Mouse (Mus musculus): Measurements from ENCODE around the gene Vps35l.

Gene Vps35l

GRCm38 (mm10) chr7:118777598-118778394 is 37.8 kb downstream of the Vps35l start:
- no peak for DNase-seq (ENCODE audit: low spot score)

GRCm38 (mm10) chr7:118778561-118778960 is 38.5 kb downstream of the Vps35l start:
- DNase-seq (ENCODE audit: low spot score) = no peak

- no peak for DNase-seq (ENCODE audit: low spot score)
Measured at GRCm38 (mm10) chr7:118783305-118784001, 43.4 kb downstream of the Vps35l start.

GRCm38 (mm10) chr7:118786091-118786490 is 46.1 kb downstream of the Vps35l start:
- no peak for DNase-seq (ENCODE audit: low spot score)

- DNase-seq (ENCODE audit: low spot score) = no peak
Measured at GRCm38 (mm10) chr7:118787326-118787725, 47.3 kb downstream of the Vps35l start.

GRCm38 (mm10) chr7:118788481-118788880 is 48.5 kb downstream of the Vps35l start:
- DNase-seq (ENCODE audit: low spot score) = no peak

- no peak for DNase-seq (ENCODE audit: low spot score)
Measured at GRCm38 (mm10) chr7:118790292-118790691, 50.3 kb downstream of the Vps35l start.

- no peak for DNase-seq (ENCODE audit: low spot score)
Measured at GRCm38 (mm10) chr7:118793899-118794298, 53.9 kb downstream of the Vps35l start.

GRCm38 (mm10) chr7:118795779-118796178 is 55.8 kb downstream of the Vps35l start:
- no peak for DNase-seq (ENCODE audit: low spot score)

GRCm38 (mm10) chr7:118796838-118797237 is 56.8 kb downstream of the Vps35l start:
- DNase-seq (ENCODE audit: low spot score) = no peak

- DNase-seq (ENCODE audit: low spot score) = no peak
Measured at GRCm38 (mm10) chr7:118797600-118797999, 57.6 kb downstream of the Vps35l start.

GRCm38 (mm10) chr7:118798105-118798570 is 58.1 kb downstream of the Vps35l start:
- DNase-seq (ENCODE audit: low spot score) = no peak

- DNase-seq (ENCODE audit: low spot score) = no peak
Measured at GRCm38 (mm10) chr7:118800112-118800734, 60.2 kb downstream of the Vps35l start.

GRCm38 (mm10) chr7:118801791-118802190 is 61.8 kb downstream of the Vps35l start:
- no peak for DNase-seq (ENCODE audit: low spot score)

- no peak for DNase-seq (ENCODE audit: low spot score)
Measured at GRCm38 (mm10) chr7:118803425-118803824, 63.4 kb downstream of the Vps35l start.

- DNase-seq (ENCODE audit: low spot score) = no peak
Measured at GRCm38 (mm10) chr7:118806631-118807411, 66.8 kb downstream of the Vps35l start.

- DNase-seq (ENCODE audit: low spot score) = no peak
Measured at GRCm38 (mm10) chr7:118807899-118808298, 67.9 kb downstream of the Vps35l start.

- DNase-seq (ENCODE audit: low spot score) = no peak
Measured at GRCm38 (mm10) chr7:118811407-118812106, 71.5 kb downstream of the Vps35l start.

GRCm38 (mm10) chr7:118813592-118813991 is 73.6 kb downstream of the Vps35l start:
- no peak for DNase-seq (ENCODE audit: low spot score)

- DNase-seq (ENCODE audit: low spot score) = no peak
Measured at GRCm38 (mm10) chr7:118816275-118816674, 76.2 kb downstream of the Vps35l start.

GRCm38 (mm10) chr7:118817741-118818140 is 77.7 kb downstream of the Vps35l start:
- no peak for DNase-seq (ENCODE audit: low spot score)

Data from c-Kit-positive CD71-positive TER-119-positive erythroid progenitor cells, embryonic 14.5 days (primary cell).